Mouse (Mus musculus): ENCODE measurements at regions not wholly inside any gene's neighbourhood (a gene's known extent, or its start where the extent isn't known, plus 50 kb on each side); places are given as distances from the start of the nearest gene placed in this dataset.

DNA sequence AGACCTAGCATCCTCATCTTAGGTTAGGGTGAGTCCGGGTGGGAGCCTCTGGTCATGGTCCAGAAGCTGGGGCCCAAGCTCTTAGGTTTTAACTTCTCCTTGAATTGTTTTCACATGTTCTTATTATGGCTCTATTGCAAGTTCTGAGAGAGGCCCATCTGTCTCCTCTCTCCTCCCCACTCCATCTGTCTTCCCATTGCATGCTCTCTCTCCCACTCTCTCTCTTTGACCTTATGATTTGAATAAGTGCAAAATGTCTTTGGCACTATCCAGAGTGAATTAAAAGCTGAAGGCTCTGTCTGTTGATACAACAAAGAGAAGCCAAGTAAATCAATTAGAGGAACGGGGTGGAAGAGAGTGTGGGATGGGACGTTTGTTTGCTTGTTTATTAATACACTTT lies 146.2 kb upstream of the Rfx3 start:
- TF ChIP-seq CTCF (IDR thresholded peaks at IDR 0.05; ENCODE audit: low read depth) (no peak), EP300 (optimal IDR thresholded peaks at IDR 0.05) (no peak)
